Mouse (Mus musculus): ENCODE results near the gene Mkrn2. TPM values are rescaled to one million over a fixed set of nuclear protein-coding genes. Genes with fewer than 3 reads are reported as not detected.
A peak's percentile ranks its signal among the peaks of the same experiment; 100 is the strongest.
"Not testable (repeated sequence)": the region's sequence is repeated elsewhere in the genome, so short reads cannot be mapped to it uniquely, and the experiment has no call there.

Gene Mkrn2
- polyA plus RNA-seq, 1 experiment from 2014 or later: 26.9 TPM

DNA sequence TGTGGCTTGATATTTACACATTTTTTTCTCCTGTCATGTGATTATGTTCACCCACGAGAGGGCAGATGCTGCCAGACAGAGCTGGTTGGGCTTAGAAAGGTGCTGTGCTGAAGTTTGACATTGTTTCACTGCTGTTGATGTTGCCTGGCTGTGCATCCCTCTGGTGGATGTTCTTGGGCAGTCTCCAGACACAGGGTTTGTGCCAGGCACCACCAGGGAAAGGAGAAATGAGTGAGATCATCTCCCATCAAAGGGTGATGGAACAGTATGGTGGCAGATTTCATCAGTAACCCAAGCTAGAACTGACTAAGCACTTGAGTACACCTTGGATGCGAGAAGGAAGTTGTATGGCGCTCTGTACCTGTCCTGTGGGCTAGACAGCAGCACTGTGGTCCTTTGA, 14.3 kb downstream of the Mkrn2 start:
- H3K9me3 ChIP-seq: no peaks in the 10 kb centered on the region
- no peak for ATAC-seq (ENCODE audit: low FRiP score, low read depth)
- H3K27me3 ChIP-seq: no peaks in the 10 kb centered on the region
- WGBS: 87% methylated on average over 3 of the region's 3 CpGs
- no peaks in the 10 kb centered on the region for H3K4me1 ChIP-seq
- no peak overlapping the region for H3K4me2 ChIP-seq (replicated peaks)
- H3K36me3 ChIP-seq: peaks cover 98% of the 10 kb centered on the region
- H3K4me3 ChIP-seq: no peak overlapping the region
- no peak overlapping the region for H3K27ac ChIP-seq
- H3K9ac ChIP-seq: no peak overlapping the region

DNA sequence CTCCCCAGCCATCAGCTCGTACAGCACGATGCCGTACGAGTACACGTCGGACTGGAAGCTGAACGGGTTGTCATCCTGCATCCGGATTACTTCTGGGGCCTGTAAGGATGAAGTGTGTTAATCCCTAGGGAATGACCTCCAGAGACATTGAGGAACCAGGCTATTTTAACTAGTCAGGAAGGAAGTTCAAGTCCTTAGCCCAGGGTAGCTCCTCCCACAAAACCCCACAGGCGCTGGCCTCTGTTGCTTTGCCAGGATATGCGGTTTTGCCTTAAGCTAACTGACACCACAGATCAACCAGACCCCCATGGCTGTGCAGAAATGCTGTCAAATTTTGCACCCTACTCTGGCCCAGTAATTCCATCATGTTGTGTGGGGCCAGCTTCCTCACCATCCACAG, 18.1 kb downstream of the Mkrn2 start:
- Histone ChIP-seq H3K36me3 (peaks cover 99% of the 10 kb centered on the region), H3K9me3 (no peaks in the 10 kb centered on the region), H3K4me2 (replicated peaks) (no peak overlapping the region), H3K9ac (no peak overlapping the region), H3K27me3 (no peaks in the 10 kb centered on the region), H3K4me3 (no peak overlapping the region), H3K27ac (no peak overlapping the region), H3K4me1 (no peaks in the 10 kb centered on the region)
- WGBS: 76% methylated on average over 10 of the region's 10 CpGs
- no peak for ATAC-seq (ENCODE audit: low FRiP score, low read depth)

DNA sequence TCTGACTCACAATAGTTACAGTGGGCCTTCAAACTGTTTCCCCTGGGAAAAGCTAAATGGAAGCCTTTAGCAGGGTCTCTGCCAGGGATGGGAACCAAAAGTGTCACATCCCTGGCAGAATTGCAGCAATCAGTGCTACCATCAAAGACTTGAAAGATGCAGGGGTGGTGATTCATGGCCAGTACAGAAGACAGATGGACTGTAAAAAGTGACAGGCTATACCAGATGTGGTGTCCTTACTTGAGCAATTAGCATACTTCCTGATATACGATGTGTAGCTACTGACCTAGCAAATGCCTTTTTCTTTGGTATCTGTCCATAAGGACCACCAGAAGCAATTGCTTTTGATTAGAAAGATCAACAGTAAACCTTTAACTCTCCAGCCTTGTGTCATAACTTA, 19.2 kb downstream of the Mkrn2 start:
- Histone ChIP-seq H3K36me3 (peaks cover 99% of the 10 kb centered on the region), H3K27me3 (no peaks in the 10 kb centered on the region), H3K9me3 (no peaks in the 10 kb centered on the region), H3K27ac (no peak overlapping the region), H3K9ac (no peak overlapping the region), H3K4me2 (replicated peaks) (no peak overlapping the region), H3K4me1 (no peaks in the 10 kb centered on the region), H3K4me3 (no peak overlapping the region)
- ATAC-seq (ENCODE audit: low FRiP score, low read depth): no peak
- WGBS: 28% methylated on average over 1 of the region's 1 CpGs

DNA sequence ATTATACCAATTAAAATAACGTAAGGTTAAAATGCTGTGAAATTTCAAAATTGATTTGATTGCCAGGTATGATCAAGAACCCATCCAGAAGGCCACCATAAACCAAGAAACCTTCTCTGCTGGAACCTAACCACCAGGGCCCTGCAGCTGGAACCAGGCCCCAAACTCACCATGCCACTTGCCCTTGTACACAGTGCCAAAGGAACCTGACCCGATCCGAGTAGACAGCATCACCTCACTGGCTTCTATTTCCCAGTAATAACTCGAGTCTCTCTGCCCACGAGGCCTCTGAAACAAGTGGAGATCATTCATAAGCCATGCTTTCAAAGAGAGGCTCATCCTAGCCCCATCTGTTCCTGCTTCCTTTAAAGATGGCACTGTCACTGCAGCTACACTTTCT, 24.4 kb downstream of the Mkrn2 start:
- ATAC-seq (ENCODE audit: low FRiP score, low read depth): no peak
- Histone ChIP-seq H3K27ac (no peak overlapping the region), H3K36me3 (peaks cover 93% of the 10 kb centered on the region), H3K27me3 (no peaks in the 10 kb centered on the region), H3K9ac (no peak overlapping the region), H3K4me3 (no peak overlapping the region), H3K9me3 (no peaks in the 10 kb centered on the region), H3K4me2 (replicated peaks) (no peak overlapping the region), H3K4me1 (no peaks in the 10 kb centered on the region)
- 88% methylated on average over 5 of the region's 5 CpGs for WGBS

DNA sequence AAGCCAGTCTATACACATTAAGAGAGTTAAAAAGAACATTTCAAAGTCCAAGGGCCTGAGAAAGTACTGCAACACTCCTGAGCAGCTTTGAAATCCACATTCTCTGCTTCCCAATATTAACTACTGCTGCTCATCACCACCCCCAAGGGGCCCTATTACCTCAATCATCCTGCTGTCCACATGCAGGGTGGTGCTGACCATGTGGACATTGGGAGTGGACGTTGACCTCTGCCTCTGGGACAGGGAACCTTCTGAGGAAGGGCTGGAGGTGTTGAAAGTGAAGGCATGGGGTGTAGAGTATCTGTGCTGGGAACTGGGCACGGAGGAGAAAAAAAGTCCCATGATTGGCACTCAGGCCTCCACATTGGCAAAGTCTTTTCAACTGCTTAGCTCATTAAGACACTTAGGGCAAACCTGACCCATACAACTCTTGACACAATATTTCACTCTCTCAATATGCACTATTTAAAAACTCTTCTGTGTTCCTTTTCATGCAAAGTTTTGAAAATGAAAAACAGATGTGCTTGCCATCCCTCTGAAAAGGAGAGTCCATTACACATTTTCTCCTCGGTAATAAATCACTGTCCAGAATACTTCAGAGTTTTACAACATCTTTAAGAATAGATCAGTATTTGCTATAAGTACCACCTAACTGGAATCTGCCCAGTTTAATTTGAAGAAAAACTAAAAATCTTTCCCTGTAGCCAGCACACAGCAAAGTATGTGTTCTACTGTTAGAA, 29.5 kb downstream of the Mkrn2 start:
- H3K4me2 ChIP-seq (replicated peaks): no peak overlapping the region
- no peaks in the 10 kb centered on the region for H3K27me3 ChIP-seq
- 0 out of 2 replicates have a peak, but pooled peaks cover 10% of the 10 kb centered on the region for H3K4me1 ChIP-seq
- no peaks in the 10 kb centered on the region for H3K9me3 ChIP-seq
- no peak overlapping the region for H3K9ac ChIP-seq
- ATAC-seq (ENCODE audit: low FRiP score, low read depth): no peak
- peaks cover 90% of the 10 kb centered on the region for H3K36me3 ChIP-seq
- no peak overlapping the region for H3K4me3 ChIP-seq
- no peak overlapping the region; the same call in 1 of the 2 replicates for H3K27ac ChIP-seq
- 69% methylated on average over 3 of the region's 3 CpGs for WGBS

DNA sequence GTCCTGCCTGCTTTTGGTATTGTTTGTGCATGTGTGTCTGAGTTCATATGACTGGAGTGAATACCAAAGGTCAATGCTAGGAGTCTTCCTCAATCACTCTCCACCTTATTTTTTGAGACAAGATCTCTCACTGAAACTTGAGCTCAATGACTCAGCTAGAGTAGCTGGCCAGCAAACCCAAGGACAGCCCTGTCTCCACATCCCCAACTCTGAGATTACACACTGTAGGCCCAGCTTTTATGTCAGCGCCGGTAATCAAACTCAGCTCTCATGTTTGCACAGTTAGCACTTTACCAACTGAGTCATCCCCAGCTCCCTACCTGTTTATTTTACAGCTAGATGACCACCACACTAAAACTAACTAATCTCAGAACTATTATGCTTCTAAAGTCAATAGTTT, 32.3 kb downstream of the Mkrn2 start:
- Histone ChIP-seq H3K27me3 (no peaks in the 10 kb centered on the region), H3K36me3 (peaks cover 81% of the 10 kb centered on the region), H3K4me3 (no peak overlapping the region), H3K4me1 (0 out of 2 replicates have a peak, but pooled peaks cover 10% of the 10 kb centered on the region), H3K27ac (no peak overlapping the region), H3K9me3 (no peaks in the 10 kb centered on the region), H3K4me2 (replicated peaks) (no peak overlapping the region), H3K9ac (no peak overlapping the region)
- 98% methylated on average over 2 of the region's 2 CpGs for WGBS
- no peak for ATAC-seq (ENCODE audit: low FRiP score, low read depth)

DNA sequence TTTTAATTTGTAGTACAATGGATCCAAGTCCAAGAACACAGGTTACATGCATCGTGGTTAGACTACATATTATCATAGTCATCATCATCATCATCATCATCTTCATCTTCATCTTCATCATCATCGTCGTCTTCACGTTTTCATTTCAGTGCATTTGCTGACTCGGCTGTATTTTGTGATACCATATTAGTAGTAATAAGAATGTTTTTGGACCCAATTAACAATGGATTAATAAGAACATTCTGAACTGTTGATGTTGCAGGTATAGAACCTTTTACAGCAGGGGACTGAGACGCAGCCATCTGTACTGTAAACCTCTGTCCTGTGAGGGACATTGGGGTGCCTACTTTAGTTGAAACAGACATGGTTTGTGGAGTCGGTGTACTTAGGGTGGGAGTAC, 36.5 kb downstream of the Mkrn2 start:
- H3K4me2 ChIP-seq (replicated peaks); H3K27ac ChIP-seq; H3K27me3 ChIP-seq; H3K9me3 ChIP-seq; ATAC-seq (ENCODE audit: low FRiP score, low read depth); H3K4me3 ChIP-seq; H3K9ac ChIP-seq; H3K4me1 ChIP-seq: not testable (repeated sequence)
- WGBS: 92% methylated on average over 7 of the region's 7 CpGs
- H3K36me3 ChIP-seq: peaks cover 67% of the 10 kb centered on the region

DNA sequence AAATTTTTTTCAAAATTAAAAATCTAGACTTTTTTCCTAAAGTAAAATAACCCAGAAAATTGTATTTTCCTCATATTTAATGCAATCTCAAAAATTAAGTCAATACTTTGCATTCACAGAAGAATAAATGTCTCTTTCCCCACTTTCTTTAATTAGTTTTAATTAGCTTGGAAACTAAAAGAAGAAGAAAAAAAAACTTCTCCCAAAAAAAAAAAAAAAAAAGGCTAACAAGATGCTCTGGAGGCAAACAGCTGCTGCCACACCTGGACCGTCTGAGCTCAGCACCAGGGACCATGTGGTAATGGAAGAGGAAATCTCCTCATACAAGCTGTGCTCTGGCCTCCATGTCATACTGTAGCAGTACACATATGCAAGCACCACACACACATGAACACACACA, 41.6 kb downstream of the Mkrn2 start:
- no peaks in the 10 kb centered on the region for H3K27me3 ChIP-seq
- H3K36me3 ChIP-seq: peaks cover 29% of the 10 kb centered on the region
- no peak overlapping the region for H3K9ac ChIP-seq
- no peaks in the 10 kb centered on the region for H3K9me3 ChIP-seq
- no peak overlapping the region for H3K4me2 ChIP-seq (replicated peaks)
- H3K4me3 ChIP-seq: no peak overlapping the region
- ATAC-seq (ENCODE audit: low FRiP score, low read depth): no peak
- WGBS: 38% methylated on average over 1 of the region's 1 CpGs
- H3K4me1 ChIP-seq: peaks cover under 1% of the 10 kb centered on the region; the same call in 1 of the 2 replicates
- H3K27ac ChIP-seq: no peak overlapping the region

DNA sequence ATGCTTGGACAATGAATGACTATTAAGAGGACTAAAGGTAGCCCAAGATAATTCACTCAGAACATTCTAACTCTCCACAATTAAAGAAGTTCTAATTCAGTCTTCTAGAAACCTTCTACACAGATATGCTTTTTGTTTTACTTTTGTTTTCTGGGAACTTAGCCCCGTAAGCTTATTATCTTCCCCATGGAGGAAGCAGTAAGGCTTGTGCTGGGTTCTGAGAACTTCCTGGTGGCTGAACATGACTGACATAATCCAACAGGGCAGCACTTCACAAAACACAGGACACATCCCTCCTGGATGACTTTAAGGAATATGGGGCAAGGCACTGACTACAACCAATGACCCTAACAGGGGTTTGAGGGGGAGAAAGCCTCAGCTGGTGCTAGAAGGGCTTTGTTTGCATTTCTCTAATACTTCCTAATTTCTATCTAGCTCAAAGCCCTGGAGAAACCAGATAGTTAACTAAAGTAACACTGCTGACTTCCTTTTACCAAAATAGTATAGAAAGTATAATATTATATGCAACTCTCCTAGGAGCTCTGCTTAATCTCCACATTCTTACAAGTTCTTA, 48.2 kb downstream of the Mkrn2 start:
- Histone ChIP-seq H3K9me3 (no peaks in the 10 kb centered on the region), H3K36me3 (no peaks in the 10 kb centered on the region), H3K27me3 (no peaks in the 10 kb centered on the region), H3K4me2 (replicated peaks) (no peak overlapping the region), H3K9ac (no peak overlapping the region), H3K27ac (no peak overlapping the region), H3K4me3 (no peak overlapping the region), H3K4me1 (peaks cover 41% of the 10 kb centered on the region)
- ATAC-seq (ENCODE audit: low FRiP score, low read depth): no peak
- 79% methylated on average over 1 of the region's 1 CpGs for WGBS

DNA sequence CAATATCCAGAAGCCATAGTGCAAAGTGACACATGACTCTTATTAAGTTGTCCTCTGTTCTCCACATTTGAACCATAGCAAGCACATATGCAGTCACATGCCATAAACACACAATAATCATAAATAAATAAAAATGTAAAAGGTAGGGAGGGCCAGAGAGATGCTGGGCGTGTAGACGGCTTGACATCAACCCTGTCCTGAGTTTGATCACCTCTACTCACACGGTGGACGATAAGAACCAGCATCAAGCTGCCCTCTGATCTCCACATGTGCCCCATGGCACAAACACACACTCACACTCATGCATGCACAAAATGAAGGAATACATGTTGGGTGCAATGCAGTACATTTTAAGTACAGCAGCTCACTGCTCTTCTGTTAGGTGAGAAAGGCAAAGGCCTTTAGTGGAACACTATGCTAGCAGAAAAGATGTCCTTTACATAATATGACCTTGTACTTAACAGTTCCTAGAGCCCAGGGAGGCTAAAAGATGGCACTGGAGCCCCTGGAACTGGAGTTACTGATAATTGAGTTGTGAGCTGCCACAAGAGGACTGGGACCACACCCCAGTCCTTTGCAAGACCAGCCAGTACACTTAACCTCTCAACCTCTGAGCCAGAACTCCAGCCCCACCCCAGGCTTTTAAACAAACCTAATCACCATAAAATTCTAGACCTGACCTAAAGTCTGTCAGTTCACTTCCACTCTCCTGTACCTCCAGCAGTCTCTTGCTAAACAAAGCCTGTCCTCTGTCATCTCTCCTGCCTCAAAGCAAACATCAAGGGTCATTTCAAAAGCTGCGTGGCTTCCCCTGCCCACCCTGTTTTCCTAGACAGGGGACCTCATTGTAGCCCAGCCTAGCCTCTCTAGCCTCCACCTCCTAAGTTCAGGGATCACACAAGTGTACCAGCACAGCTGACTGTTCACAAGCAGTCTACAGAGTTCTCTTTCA, 49.0 kb downstream of the Mkrn2 start:
- no peaks in the 10 kb centered on the region for H3K36me3 ChIP-seq
- H3K27me3 ChIP-seq: no peaks in the 10 kb centered on the region
- H3K9ac ChIP-seq: peak overlapping the region; percentile 5; the same call in 1 of the 2 replicates
- no peak overlapping the region for H3K27ac ChIP-seq
- no peak overlapping the region for H3K4me3 ChIP-seq
- ATAC-seq (ENCODE audit: low FRiP score, low read depth): no peak
- no peaks in the 10 kb centered on the region for H3K9me3 ChIP-seq
- no peak overlapping the region for H3K4me2 ChIP-seq (replicated peaks)
- WGBS: 44% methylated on average over 5 of the region's 5 CpGs
- H3K4me1 ChIP-seq: peaks cover 41% of the 10 kb centered on the region

DNA sequence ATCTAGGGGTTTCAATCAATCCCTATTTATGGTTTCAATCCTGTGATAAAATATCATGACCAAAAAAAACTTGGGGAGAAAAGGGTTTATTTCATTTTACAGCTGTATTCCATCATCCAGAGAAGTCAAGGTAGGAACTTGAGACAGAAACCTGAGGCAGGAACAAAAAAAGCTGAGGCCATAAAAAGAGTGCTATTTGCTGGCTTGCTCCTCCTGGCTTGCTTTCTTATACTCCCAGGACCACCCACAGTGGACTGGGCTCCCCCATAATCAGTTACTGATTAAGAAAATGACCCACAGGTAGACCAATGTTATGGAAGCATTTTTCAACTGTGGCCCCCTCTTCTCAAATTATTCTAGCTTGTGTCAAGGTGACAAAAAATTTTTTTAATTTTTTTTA, 50.0 kb downstream of the Mkrn2 start:
- ATAC-seq (ENCODE audit: low FRiP score, low read depth): no peak
- Histone ChIP-seq H3K9me3 (no peaks in the 10 kb centered on the region), H3K27ac (no peak overlapping the region), H3K4me3 (no peak overlapping the region), H3K27me3 (no peaks in the 10 kb centered on the region), H3K4me2 (replicated peaks) (no peak overlapping the region), H3K4me1 (peaks cover 41% of the 10 kb centered on the region), H3K36me3 (no peaks in the 10 kb centered on the region), H3K9ac (no peak overlapping the region)

DNA sequence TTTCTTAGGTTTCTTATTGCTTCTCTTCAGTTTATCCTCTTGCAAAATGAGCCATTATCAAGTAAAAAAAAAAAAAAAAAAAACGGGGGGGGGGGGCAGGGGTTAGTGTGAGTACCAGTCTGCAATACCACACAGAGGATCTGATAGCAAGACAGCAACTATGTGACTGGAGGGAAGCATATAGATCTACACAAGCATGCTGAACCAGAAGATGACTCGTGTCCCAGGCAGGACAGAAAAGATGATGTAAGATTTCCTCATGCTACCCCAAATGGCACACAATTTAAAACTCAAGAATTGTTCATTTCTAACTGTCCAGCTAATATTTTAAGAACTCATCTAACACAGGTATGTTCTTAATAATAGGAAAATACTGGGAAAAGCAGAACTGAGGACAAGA, 52.2 kb downstream of the Mkrn2 start:
- H3K36me3 ChIP-seq: no peaks in the 10 kb centered on the region
- H3K4me1 ChIP-seq: peaks cover 43% of the 10 kb centered on the region
- H3K27ac ChIP-seq: no peak overlapping the region
- 50% methylated on average over 2 of the region's 2 CpGs for WGBS
- H3K4me2 ChIP-seq (replicated peaks): no peak overlapping the region
- ATAC-seq (ENCODE audit: low FRiP score, low read depth): no peak
- H3K9ac ChIP-seq: no peak overlapping the region
- no peak overlapping the region for H3K4me3 ChIP-seq
- no peaks in the 10 kb centered on the region for H3K27me3 ChIP-seq
- H3K9me3 ChIP-seq: no peaks in the 10 kb centered on the region
